Mouse (Mus musculus) E14TG2a.4 (cell line): Measurements from ENCODE around the gene H2afv.

ENCODE experiments used
- CTCF ChIP-seq: conservative IDR thresholded peaks from 2 replicates; pipeline ENCODE4 v1.5.1; 2014; ENCODE audit warnings: low read length
- NANOG ChIP-seq: IDR thresholded peaks from 2 replicates; pipeline ENCODE4 v1.6.1; 2014; ENCODE audit warnings: borderline replicate concordance, low read length, mixed read lengths
- POU5F1 ChIP-seq: IDR thresholded peaks from 2 replicates; pipeline ENCODE4 v1.6.1; 2014; ENCODE audit warnings: low read length, borderline replicate concordance

GRCm38 (mm10) chr11:6480191-6480590 lies 35.9 kb upstream of the H2afv start:
- TF ChIP-seq CTCF (no peak), NANOG (no peak), POU5F1 (no peak)
